Mouse (Mus musculus): ENCODE results near the gene Asf1a. TPM values are rescaled to one million over a fixed set of nuclear protein-coding genes. Genes with fewer than 3 reads are reported as not detected.
"Not testable (repeated sequence)": the region's sequence is repeated elsewhere in the genome, so short reads cannot be mapped to it uniquely, and the experiment has no call there.

Gene Asf1a
- polyA plus RNA-seq, 1 experiment from 2014 or later: 65.3 TPM

GRCm38 (mm10) chr10:53650683-53651082 lies 54.1 kb downstream of the Asf1a start:
- H3K9me3 ChIP-seq (replicated peaks): no peaks in the 10 kb centered on the region
- no peaks in the 10 kb centered on the region for H3K4me1 ChIP-seq (replicated peaks)
- H3K9ac ChIP-seq: no peak overlapping the region
- no peaks in the 10 kb centered on the region for H3K27me3 ChIP-seq
- no peak overlapping the region for H3K4me3 ChIP-seq
- H3K27ac ChIP-seq: no peak overlapping the region
- no peak for ATAC-seq (replicated peaks; ENCODE audit: insufficient number of reproducible peaks, insufficient read depth, low FRiP score, low read depth)
- no peaks in the 10 kb centered on the region for H3K36me3 ChIP-seq
- no peak overlapping the region for H3K4me2 ChIP-seq
- WGBS: 68% methylated on average over 2 of the region's 2 CpGs

- WGBS: 74% methylated on average over 5 of the region's 5 CpGs
- H3K4me1 ChIP-seq (replicated peaks); H3K9me3 ChIP-seq (replicated peaks); H3K27ac ChIP-seq; H3K4me2 ChIP-seq; H3K9ac ChIP-seq; H3K4me3 ChIP-seq; H3K36me3 ChIP-seq; H3K27me3 ChIP-seq; ATAC-seq (replicated peaks; ENCODE audit: insufficient number of reproducible peaks, insufficient read depth, low FRiP score, low read depth): not testable (repeated sequence)
Measured at GRCm38 (mm10) chr10:53654239-53654638, 57.7 kb downstream of the Asf1a start.

Other genes starting within 250 kb of the Asf1a start
- gene Cep85l, start 216.8 kb upstream of the Asf1a start, polyA plus RNA-seq (2015; fragmentation: Nextera tagmentation; extraction: Ambion mirVana): 5.1 TPM in 2 replicates
- gene Mcm9, start 33.7 kb downstream of the Asf1a start, polyA plus RNA-seq (2015; fragmentation: Nextera tagmentation; extraction: Ambion mirVana): 7.7 and 8.5 TPM in 2 replicates
- 3.7 and 4.1 TPM in 2 replicates for gene Fam184a, start 154.4 kb downstream of the Asf1a start, polyA plus RNA-seq (2015; fragmentation: Nextera tagmentation; extraction: Ambion mirVana)

Measured in heart, embryonic 15.5 days (tissue).